In genomic region chr1:116477703-116478102, GRCm38 (mm10) we compare ENCODE assay signal across 9 mouse cellular contexts.
DNase-seq lines count a peak whose midpoint lies in the region; ATAC-seq and TF ChIP-seq lines count a peak whose summit lies in the region.
"Had no signal": no experiment of that assay in that cellular context is flagged by ENCODE, and none has a peak within 500 bp of the region (broad histone marks: within the 10 kb centered on the region; RNA-seq: fewer than 3 reads in every experiment).

No protein-coding gene starts in this region.

- H3K4me2 ChIP-seq in midbrain, embryonic 15.5 days, result no peak overlapping the region
- no peak overlapping the region for H3K4me2 ChIP-seq in embryonic facial prominence, embryonic 11.5 days (ENCODE audit: low read depth, low read length)
- H3K4me2 ChIP-seq in liver, postnatal 0 days (ENCODE audit: low read depth, low read length), result no peak overlapping the region
- H3K4me2 ChIP-seq: embryonic facial prominence, embryonic 15.5 days; liver, embryonic 13.5 days had no signal

- no peaks in the 10 kb centered on the region for H3K27me3 ChIP-seq in midbrain, embryonic 10.5 days (ENCODE audit: low read depth, poor library complexity, severe bottlenecking)
- H3K27me3 ChIP-seq in midbrain, embryonic 15.5 days (replicated peaks), result no peaks in the 10 kb centered on the region
- H3K27me3 ChIP-seq in embryonic facial prominence, embryonic 11.5 days (ENCODE audit: control insufficient read depth, insufficient read depth, low read length), result no peaks in the 10 kb centered on the region
- H3K27me3 ChIP-seq in liver, postnatal 0 days (ENCODE audit: insufficient read depth, low read length), result no peaks in the 10 kb centered on the region
- H3K27me3 ChIP-seq: embryonic facial prominence, embryonic 15.5 days; liver, embryonic 13.5 days had no signal

- no peaks in the 10 kb centered on the region for H3K36me3 ChIP-seq in midbrain, embryonic 10.5 days
- no peaks in the 10 kb centered on the region for H3K36me3 ChIP-seq in midbrain, embryonic 15.5 days (replicated peaks)
- no peaks in the 10 kb centered on the region for H3K36me3 ChIP-seq in embryonic facial prominence, embryonic 11.5 days (replicated peaks; ENCODE audit: control insufficient read depth, insufficient read depth, low read depth, low read length)
- no peaks in the 10 kb centered on the region for H3K36me3 ChIP-seq in liver, postnatal 0 days (replicated peaks; ENCODE audit: insufficient read depth, low read length)
- H3K36me3 ChIP-seq: embryonic facial prominence, embryonic 15.5 days; liver, embryonic 13.5 days had no signal

- ATAC-seq in midbrain, embryonic 15.5 days (replicated peaks), result no peak; the same call in 1 of the 2 replicates
- no peak for ATAC-seq in embryonic facial prominence, embryonic 11.5 days (replicated peaks; ENCODE audit: insufficient number of reproducible peaks, low FRiP score, low TSS enrichment, low read depth)
- no peak for ATAC-seq in liver, postnatal 0 days

- 30% methylated on average over 2 of the region's 2 CpGs for WGBS in midbrain, embryonic 10.5 days
- WGBS in midbrain, embryonic 15.5 days, result 14% methylated on average over 2 of the region's 2 CpGs
- WGBS in embryonic facial prominence, embryonic 11.5 days, result 22% methylated on average over 2 of the region's 2 CpGs
- 22% methylated on average over 2 of the region's 2 CpGs for WGBS in liver, postnatal 0 days (ENCODE audit: insufficient replicate concordance)

- H3K9ac ChIP-seq in midbrain, embryonic 15.5 days, result no peak overlapping the region
- no peak overlapping the region for H3K9ac ChIP-seq in embryonic facial prominence, embryonic 11.5 days (replicated peaks; ENCODE audit: low read length)
- no peak overlapping the region for H3K9ac ChIP-seq in liver, postnatal 0 days (replicated peaks)
- H3K9ac ChIP-seq: embryonic facial prominence, embryonic 15.5 days; liver, embryonic 13.5 days had no signal

- no peak for TF ChIP-seq EP300 in liver, postnatal 0 days (IDR thresholded peaks at IDR 0.05; ENCODE audit: low read depth)

- H3K4me1 ChIP-seq in midbrain, embryonic 10.5 days, result no peaks in the 10 kb centered on the region
- H3K4me1 ChIP-seq in midbrain, embryonic 15.5 days, result no peaks in the 10 kb centered on the region
- H3K4me1 ChIP-seq in embryonic facial prominence, embryonic 11.5 days (ENCODE audit: control insufficient read depth, insufficient read depth, low read length), result no peaks in the 10 kb centered on the region
- H3K4me1 ChIP-seq in liver, postnatal 0 days (ENCODE audit: insufficient read depth), result no peaks in the 10 kb centered on the region
- H3K4me1 ChIP-seq: embryonic facial prominence, embryonic 15.5 days; liver, embryonic 13.5 days had no signal

- peak; percentile 64 for DNase-seq in midbrain, embryonic 10.5 days (ENCODE audit: low spot score)
- peak; percentile 68 for DNase-seq in adrenal gland, postnatal 10 days
- peak; percentile 75 for DNase-seq in embryonic facial prominence, embryonic 11.5 days (ENCODE audit: low spot score)
- peak; percentile 26 for DNase-seq in hindlimb bud, embryonic 11.5 days (ENCODE audit: extremely low spot score, low read depth, low spot score)
- DNase-seq in liver, postnatal 0 days, result peak; percentile 11
- peak; percentile 6 to 10 for DNase-seq in urinary bladder, postnatal 36 days (ENCODE audit: low spot score in 2 of 2)
- DNase-seq: liver, embryonic 13.5 days had no signal

- no peak overlapping the region for H3K27ac ChIP-seq in midbrain, embryonic 10.5 days (replicated peaks)
- no peak overlapping the region for H3K27ac ChIP-seq in midbrain, embryonic 15.5 days
- no peak overlapping the region for H3K27ac ChIP-seq in embryonic facial prominence, embryonic 11.5 days (replicated peaks; ENCODE audit: low read depth, low read length)
- H3K27ac ChIP-seq in liver, postnatal 0 days (ENCODE audit: low read depth), result no peak overlapping the region
- H3K27ac ChIP-seq: embryonic facial prominence, embryonic 15.5 days; liver, embryonic 13.5 days had no signal

- H3K9me3 ChIP-seq in midbrain, embryonic 10.5 days (replicated peaks), result no peaks in the 10 kb centered on the region
- no peaks in the 10 kb centered on the region for H3K9me3 ChIP-seq in midbrain, embryonic 15.5 days
- H3K9me3 ChIP-seq in embryonic facial prominence, embryonic 11.5 days (replicated peaks; ENCODE audit: control insufficient read depth, low read length), result no peaks in the 10 kb centered on the region
- no peaks in the 10 kb centered on the region for H3K9me3 ChIP-seq in liver, postnatal 0 days (ENCODE audit: low read length)
- H3K9me3 ChIP-seq: embryonic facial prominence, embryonic 15.5 days; liver, embryonic 13.5 days had no signal

- no peak overlapping the region for H3K4me3 ChIP-seq in midbrain, embryonic 10.5 days
- no peak overlapping the region for H3K4me3 ChIP-seq in midbrain, embryonic 15.5 days
- H3K4me3 ChIP-seq in embryonic facial prominence, embryonic 11.5 days (ENCODE audit: low read depth, low read length), result no peak overlapping the region
- no peak overlapping the region for H3K4me3 ChIP-seq in liver, postnatal 0 days (ENCODE audit: low read depth, low read length)
- H3K4me3 ChIP-seq: embryonic facial prominence, embryonic 15.5 days; liver, embryonic 13.5 days had no signal

- peak; percentile 61 for TF ChIP-seq CTCF in liver, postnatal 0 days (IDR thresholded peaks at IDR 0.05; ENCODE audit: low read depth)

Comparison
In these comparisons a context has a peak if more than half of its experiments do, and no peak if none do; other contexts are left out.
1. DNase-seq: peak in every context shown above with its lines; median percentile 75 in embryonic facial prominence, embryonic 11.5 days; 68 in adrenal gland, postnatal 10 days; 64 in midbrain, embryonic 10.5 days; 26 in hindlimb bud, embryonic 11.5 days; 11 in liver, postnatal 0 days; 8 in urinary bladder, postnatal 36 days.